Mouse (Mus musculus) left cerebral cortex, postnatal 4 days (tissue): ENCODE results near the gene Wdr64. TPM values are rescaled to one million over a fixed set of nuclear protein-coding genes. Genes with fewer than 3 reads are reported as not detected.
A peak's percentile ranks its signal among the peaks of the same experiment; 100 is the strongest.

Source experiments
- DNase-seq: peaks from one replicate; pipeline ENCODE4 v3.0.0-alpha.2; 2022
- intact Hi-C: fragments of 180-260 bp; cut with DNase I; formaldehyde crosslinking; loops from one replicate; pipeline ENCODE4 v1.15.1; 2025
- total RNA-seq, 2 experiments: library from RNA; stranded (reverse); gene quantifications; 2 replicates each; pipeline ENCODE4 v1.2.3; 2021

Wdr64 gene
- not detected for total RNA-seq

DNA sequence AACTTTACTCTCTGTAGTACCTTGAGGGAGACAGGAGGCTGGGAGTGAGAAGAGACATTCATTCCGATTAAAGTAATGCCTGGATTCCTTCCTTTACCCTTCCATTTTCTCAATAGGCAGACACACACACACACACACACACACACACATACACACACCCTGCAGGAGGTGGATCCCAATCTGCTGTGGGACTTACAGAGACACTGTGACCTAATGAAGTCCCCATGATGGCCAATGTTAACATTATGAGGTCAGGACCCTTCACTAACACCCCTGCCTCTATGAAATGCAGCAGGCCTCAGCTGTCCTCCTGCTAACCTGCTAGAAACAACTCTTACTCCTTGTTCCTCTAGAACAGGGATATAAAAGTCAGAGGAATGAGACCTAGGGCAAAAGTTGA lies at the start of gene Wdr64:
Gene Wdr64, plus strand, starts transcription at position 301 of the 400 bp plus-strand sequence.
- no peak for DNase-seq
- intact Hi-C loops: no loop called here

DNA sequence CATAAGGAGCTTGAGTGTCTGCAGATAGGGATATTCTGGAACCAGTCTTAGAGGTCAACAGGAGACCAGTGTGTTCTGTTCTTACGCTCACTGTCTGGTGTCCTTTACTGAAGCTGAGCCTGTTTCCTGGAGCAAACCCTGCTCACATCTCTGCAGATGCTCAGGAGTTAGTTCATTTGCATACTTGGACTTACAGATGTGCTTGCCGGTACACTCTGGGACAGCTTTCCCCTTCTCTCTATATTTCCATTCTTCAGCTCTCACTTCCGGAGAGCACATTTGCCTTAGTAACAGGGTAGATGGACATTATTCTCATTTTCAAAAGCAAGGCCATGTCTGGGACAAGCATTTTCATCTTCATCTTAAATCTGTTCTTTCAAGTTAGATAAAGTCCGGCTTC lies 49.8 kb upstream of the Wdr64 start:
- no peak for DNase-seq
- intact Hi-C loops: no loop called here

- no peak for DNase-seq
- intact Hi-C loops: no loop called here
These were observed 38.5 kb upstream of the Wdr64 start for GRCm38 (mm10) chr1:175659900-175660299.

GRCm38 (mm10) chr1:175668666-175669405 lies 29.6 kb upstream of the Wdr64 start:
- intact Hi-C loops: no loop called here
- DNase-seq: no peak

DNA sequence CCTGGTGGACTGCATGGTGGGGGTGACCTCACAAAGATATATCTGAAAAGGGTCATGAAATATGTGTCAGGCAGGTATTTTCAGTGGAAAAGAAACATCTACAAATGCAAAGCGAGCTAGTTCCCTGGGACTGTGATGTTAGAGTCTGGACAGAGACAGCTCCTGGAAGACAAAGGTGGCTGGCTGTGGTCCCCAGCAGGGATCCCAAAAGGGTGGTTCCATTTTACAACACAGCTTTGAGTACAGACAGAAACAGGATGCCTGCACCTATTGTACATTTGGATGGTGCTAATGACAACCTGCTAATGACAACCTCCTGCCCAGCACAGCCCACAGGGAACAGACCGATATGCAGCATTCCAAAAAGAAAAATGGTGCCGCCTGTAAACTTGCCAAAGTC lies 28.9 kb upstream of the Wdr64 start:
- DNase-seq: no peak
- intact Hi-C loops: no loop called here

GRCm38 (mm10) chr1:175670042-175670441 lies 28.4 kb upstream of the Wdr64 start:
- intact Hi-C loops: loop anchor here (5.0 kb wide), 1 partner anchor 252 kb away; the partner anchor contains the start of gene Gm38100

DNA sequence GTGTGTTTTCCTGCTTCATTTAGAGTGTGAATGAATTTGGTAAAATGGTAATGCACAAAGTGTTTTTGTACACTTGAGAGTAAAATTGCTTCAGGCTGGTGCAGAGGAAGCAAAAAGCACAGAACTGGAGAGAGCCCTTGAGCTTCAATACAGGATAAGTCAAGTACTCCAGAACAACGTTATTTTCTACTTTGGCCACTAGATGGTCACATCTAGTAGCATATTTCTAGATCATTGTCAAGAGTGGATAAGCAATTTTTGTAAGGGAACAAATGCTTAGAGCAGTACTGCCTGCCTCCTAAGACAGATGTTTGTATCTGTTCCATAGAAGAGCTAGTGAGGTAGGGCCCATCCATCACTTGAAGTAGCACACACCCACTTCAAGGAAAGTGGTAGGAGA lies 26.8 kb upstream of the Wdr64 start:
- intact Hi-C loops: loop anchor here (5.0 kb wide), 1 partner anchor 251 kb away; the partner anchor contains the start of gene Gm38100
- DNase-seq: no peak

More at GRCm38 (mm10) chr1:175670042-175670441, 28.4 kb upstream of the Wdr64 start:
- DNase-seq: no peak

- intact Hi-C loops: loop anchor here (5.0 kb wide), 1 partner anchor 249 kb away; the partner anchor contains the start of gene Gm38100
- DNase-seq: no peak
These were observed 24.6 kb upstream of the Wdr64 start for GRCm38 (mm10) chr1:175673563-175674325.

- DNase-seq: no peak
- intact Hi-C loops: no loop called here
These were observed 23.3 kb upstream of the Wdr64 start for GRCm38 (mm10) chr1:175675116-175675515.

DNA sequence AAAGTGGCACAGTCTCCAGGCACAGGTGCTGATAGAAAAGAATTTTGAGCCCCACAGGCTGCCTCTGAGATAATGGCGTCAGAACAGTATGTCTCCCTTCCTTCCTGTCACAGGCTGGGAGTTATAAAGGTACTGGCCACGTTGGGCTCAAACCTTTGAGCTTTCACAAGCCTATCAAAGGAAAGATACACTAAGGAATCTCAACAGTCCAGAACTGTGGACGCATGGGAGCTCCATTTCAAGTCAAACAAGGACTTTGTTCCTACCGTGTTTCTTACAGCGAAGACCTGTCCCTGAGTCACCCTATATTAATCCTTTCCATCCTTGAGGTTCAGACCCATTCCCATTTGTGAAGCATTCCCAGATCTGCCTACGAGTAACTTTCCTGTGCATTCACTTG lies 20.9 kb upstream of the Wdr64 start:
- DNase-seq: no peak

DNA sequence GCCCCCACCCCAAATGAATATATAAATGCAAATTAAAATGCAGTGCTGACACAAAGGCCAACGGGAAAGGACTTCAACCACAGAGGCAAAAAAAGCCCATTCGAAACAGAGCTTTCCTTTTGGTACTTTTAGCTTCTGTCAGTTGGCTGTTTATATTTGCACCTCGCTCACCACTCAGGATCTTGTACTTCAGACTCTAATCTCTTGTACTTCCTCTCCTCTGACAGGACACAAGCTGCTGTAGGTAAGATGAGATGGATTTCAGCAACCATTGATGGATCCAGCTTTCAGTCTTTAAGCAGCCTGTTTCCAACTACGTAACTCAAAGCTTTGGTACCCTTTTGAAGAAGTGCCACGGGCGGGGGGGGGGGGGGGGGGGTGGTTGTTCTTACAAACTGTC lies 17.4 kb upstream of the Wdr64 start:
- no peak for DNase-seq
- intact Hi-C loops: loop anchor here (10.0 kb wide), 1 partner anchor 184 kb away; no protein-coding TSS in a partner anchor

More for the DNA sequence above, 20.9 kb upstream of the Wdr64 start:
- intact Hi-C loops: no loop called here

GRCm38 (mm10) chr1:175691686-175692245 lies 6.6 kb upstream of the Wdr64 start:
- intact Hi-C loops: no loop called here
- DNase-seq: no peak

- DNase-seq: peak; percentile 99
- intact Hi-C loops: no loop called here
These were observed 6.0 kb upstream of the Wdr64 start, which contains the start of the genes Opn3 and Chml for GRCm38 (mm10) chr1:175692246-175692996. TSS of gene Opn3 (minus strand) at chr1:175692776. TSS of gene Chml (minus strand) at chr1:175692901.

DNA sequence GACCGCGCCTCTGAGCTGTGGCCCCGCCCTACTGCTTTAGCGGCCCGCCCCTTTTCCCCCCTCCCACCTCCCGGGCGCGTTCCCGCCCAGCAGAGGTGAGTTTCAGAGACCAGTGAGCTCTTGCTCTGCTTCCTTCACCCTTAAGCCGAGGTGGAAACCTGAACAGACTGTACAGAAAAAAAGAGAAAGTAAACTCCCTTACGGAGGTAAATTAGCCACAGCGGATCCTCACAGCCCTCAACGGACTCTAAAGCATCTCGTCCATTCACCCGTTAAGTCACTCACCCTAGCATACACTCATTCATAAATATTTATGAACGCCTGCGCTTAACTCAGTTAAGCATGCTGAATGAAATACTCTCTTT lies 5.4 kb upstream of the Wdr64 start:
- DNase-seq: no peak
- intact Hi-C loops: no loop called here

GRCm38 (mm10) chr1:175693429-175693960 lies 4.9 kb upstream of the Wdr64 start:
- intact Hi-C loops: no loop called here
- peak; percentile 14 for DNase-seq

DNA sequence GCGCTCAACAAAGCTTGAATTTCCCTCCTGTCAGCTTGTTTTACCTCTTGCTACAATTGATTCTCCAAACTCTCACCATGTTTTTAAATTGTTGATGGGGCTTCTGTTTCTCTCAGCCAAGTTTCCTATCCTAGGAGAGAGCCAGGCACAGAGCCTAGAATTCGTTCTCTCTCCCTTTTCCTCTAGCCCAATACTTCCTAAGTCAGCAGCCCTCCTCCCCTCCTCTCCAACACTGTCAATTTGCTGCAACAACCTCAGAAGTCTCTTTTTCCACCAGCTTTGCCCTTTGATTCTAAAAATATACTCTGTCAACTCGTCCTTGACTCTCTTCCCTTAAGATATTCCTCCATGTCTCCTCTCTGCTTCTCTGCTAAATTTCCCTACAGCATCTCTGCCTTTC lies 982 bp downstream of the Wdr64 start:
- DNase-seq: no peak
- intact Hi-C loops: no loop called here

GRCm38 (mm10) chr1:175699796-175700195 lies 1.4 kb downstream of the Wdr64 start:
- DNase-seq: no peak
- intact Hi-C loops: no loop called here

- DNase-seq: no peak
- intact Hi-C loops: no loop called here
These were observed 2.8 kb downstream of the Wdr64 start for GRCm38 (mm10) chr1:175701145-175701544.

GRCm38 (mm10) chr1:175707599-175707998 lies 9.2 kb downstream of the Wdr64 start:
- intact Hi-C loops: no loop called here
- no peak for DNase-seq

DNA sequence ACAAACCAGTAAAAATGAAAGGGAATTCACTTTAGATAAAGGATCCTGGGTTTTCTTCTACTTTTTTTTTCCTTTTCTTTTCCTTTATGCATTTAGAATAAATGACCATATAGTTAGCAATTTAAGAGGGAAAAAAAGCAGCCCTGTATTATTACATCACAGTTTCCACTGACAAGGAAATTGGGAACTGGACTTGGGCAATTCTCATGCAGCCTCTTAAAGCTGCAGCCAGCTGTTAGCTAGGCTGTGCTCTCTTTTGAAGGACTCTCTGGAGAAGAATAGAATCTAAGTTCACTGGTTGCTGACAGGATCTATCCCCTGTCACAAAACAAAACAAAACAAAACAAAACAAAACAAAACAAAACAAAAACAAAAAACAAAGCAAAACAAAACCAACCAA lies 9.6 kb downstream of the Wdr64 start:
- no peak for DNase-seq
- intact Hi-C loops: no loop called here
